In the genomic region with DNA sequence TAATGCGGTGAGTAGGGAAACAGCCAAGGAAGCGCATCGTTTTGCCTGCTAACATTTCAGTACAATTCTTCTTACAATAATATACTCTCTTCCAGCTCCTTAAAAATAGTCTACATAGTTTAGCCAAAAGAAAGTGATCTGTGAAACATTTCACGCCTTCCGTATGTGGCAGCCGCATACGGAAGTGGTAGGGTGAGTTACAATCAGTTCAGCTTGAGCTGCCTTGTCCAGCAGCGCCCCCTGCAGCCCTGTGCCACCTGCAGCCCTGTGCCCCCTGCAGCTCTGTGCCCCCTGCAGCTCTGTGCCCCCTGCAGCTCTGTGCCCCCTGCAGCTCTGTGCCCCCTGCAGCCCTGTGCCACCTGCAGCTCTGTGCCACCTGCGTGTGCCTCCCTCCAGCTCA, we compare ENCODE assay signal across 8 mouse cellular contexts.
DNase-seq lines count a peak whose midpoint lies in the region; ATAC-seq lines count a peak whose summit lies in the region.

No protein-coding gene starts in this region.

- peak; percentile 19 for DNase-seq in adrenal gland, adult 2 months
- no peak for DNase-seq in adrenal gland, adult 8-10 months
- DNase-seq in layer of hippocampus, postnatal 10 days (ENCODE audit: low spot score in 2 of 2) = peak; percentile 56 to 62
- DNase-seq in layer of hippocampus, postnatal 14 days (ENCODE audit: low spot score in 2 of 2) = no peak
- DNase-seq in brain, adult 2 months (ENCODE audit: low read depth, low spot score) = peak; percentile 74
- DNase-seq in lung, postnatal 25 days (ENCODE audit: low spot score) = peak; percentile 41
- DNase-seq in thymus, postnatal 10 days (ENCODE audit: low spot score in 2 of 2) = peak; percentile 18 to 66

- ATAC-seq in granulocyte monocyte progenitor cell, adult 5-6 weeks (replicated peaks; ENCODE audit: poor library complexity, severe bottlenecking) = peak; percentile 44; the same call in 1 of the 2 replicates

Comparison
In these comparisons a context has a peak if more than half of its experiments do, and no peak if none do; other contexts are left out.
1. DNase-seq: peak in adrenal gland, adult 2 months (single experiment), layer of hippocampus, postnatal 10 days (2 of 2), brain, adult 2 months (single experiment), lung, postnatal 25 days (single experiment) and thymus, postnatal 10 days (2 of 2); none in adrenal gland, adult 8-10 months (single experiment) and layer of hippocampus, postnatal 14 days (0 of 2).